Mouse (Mus musculus): ENCODE results near the gene BC017158. TPM values are rescaled to one million over a fixed set of nuclear protein-coding genes. Genes with fewer than 3 reads are reported as not detected.

Gene BC017158
- polyA plus RNA-seq, 1 experiment from 2014 or later = 22.5 TPM

GRCm38 (mm10) chr7:128321260-128321659, 23.3 kb upstream of the BC017158 start:
- no peaks in the 10 kb centered on the region for H3K4me1 ChIP-seq (replicated peaks)
- H3K9ac ChIP-seq (replicated peaks) = no peak overlapping the region
- H3K4me2 ChIP-seq = no peak overlapping the region
- H3K27me3 ChIP-seq = no peaks in the 10 kb centered on the region
- H3K27ac ChIP-seq = no peak overlapping the region
- no peaks in the 10 kb centered on the region for H3K9me3 ChIP-seq
- no peak overlapping the region for H3K4me3 ChIP-seq (replicated peaks)
- H3K36me3 ChIP-seq = no peaks in the 10 kb centered on the region
- ATAC-seq (ENCODE audit: insufficient number of reproducible peaks, insufficient read depth, low FRiP score, low TSS enrichment, low read depth) = no peak
- 46% methylated on average over 7 of the region's 7 CpGs for WGBS

- H3K27me3 ChIP-seq = no peaks in the 10 kb centered on the region
- no peak for ATAC-seq (ENCODE audit: insufficient number of reproducible peaks, insufficient read depth, low FRiP score, low TSS enrichment, low read depth)
- no peaks in the 10 kb centered on the region for H3K36me3 ChIP-seq
- H3K4me3 ChIP-seq (replicated peaks) = no peak overlapping the region
- H3K27ac ChIP-seq = no peak overlapping the region
- no peak overlapping the region for H3K9ac ChIP-seq (replicated peaks)
- H3K4me2 ChIP-seq = no peak overlapping the region
- 80% methylated on average over 2 of the region's 2 CpGs for WGBS
- H3K4me1 ChIP-seq (replicated peaks) = no peaks in the 10 kb centered on the region
- H3K9me3 ChIP-seq = no peaks in the 10 kb centered on the region
These were observed 22.3 kb upstream of the BC017158 start for GRCm38 (mm10) chr7:128320219-128320816.

- ATAC-seq (ENCODE audit: insufficient number of reproducible peaks, insufficient read depth, low FRiP score, low TSS enrichment, low read depth) = no peak
- Histone ChIP-seq H3K9ac (replicated peaks) (no peak overlapping the region), H3K4me3 (replicated peaks) (no peak overlapping the region), H3K27ac (no peak overlapping the region), H3K9me3 (no peaks in the 10 kb centered on the region), H3K36me3 (no peaks in the 10 kb centered on the region), H3K4me1 (replicated peaks) (no peaks in the 10 kb centered on the region), H3K4me2 (no peak overlapping the region), H3K27me3 (no peaks in the 10 kb centered on the region)
- WGBS = 84% methylated on average over 7 of the region's 7 CpGs
These were observed 21.2 kb upstream of the BC017158 start for GRCm38 (mm10) chr7:128319140-128319539.

DNA sequence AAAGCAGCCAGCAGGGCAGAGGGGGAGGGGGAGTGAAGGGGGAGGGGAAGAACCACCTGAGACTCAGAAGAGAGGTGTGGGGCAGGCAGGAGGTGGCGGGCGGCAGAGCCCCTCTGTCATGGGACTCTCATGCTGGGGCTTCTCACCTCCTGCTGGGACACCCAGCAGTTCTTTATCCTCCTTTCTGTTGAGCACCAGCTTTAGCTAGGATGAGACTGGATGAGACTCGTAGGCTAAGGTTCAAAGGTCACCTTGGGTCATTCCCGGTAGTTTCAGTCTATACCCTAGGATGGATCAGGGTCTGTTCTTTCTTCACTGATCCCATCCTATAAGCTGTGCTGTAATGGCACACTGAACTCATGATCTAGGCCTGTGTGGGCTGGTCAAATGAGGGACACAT, 19.0 kb upstream of the BC017158 start:
- H3K9me3 ChIP-seq = no peaks in the 10 kb centered on the region
- H3K4me2 ChIP-seq = no peak overlapping the region
- 69% methylated on average over 4 of the region's 4 CpGs for whole genome bisulfite sequencing

GRCm38 (mm10) chr7:128314491-128314890, 16.5 kb upstream of the BC017158 start:
- Histone ChIP-seq H3K36me3 (no peaks in the 10 kb centered on the region), H3K4me3 (replicated peaks) (no peak overlapping the region), H3K27ac (no peak overlapping the region), H3K4me2 (no peak overlapping the region), H3K9ac (replicated peaks) (no peak overlapping the region), H3K9me3 (no peaks in the 10 kb centered on the region), H3K4me1 (replicated peaks) (no peaks in the 10 kb centered on the region), H3K27me3 (no peaks in the 10 kb centered on the region)
- no peak for ATAC-seq (ENCODE audit: insufficient number of reproducible peaks, insufficient read depth, low FRiP score, low TSS enrichment, low read depth)
- WGBS = 82% methylated on average over 7 of the region's 7 CpGs

More for the DNA sequence above, 19.0 kb upstream of the BC017158 start:
- Histone ChIP-seq H3K36me3 (no peaks in the 10 kb centered on the region), H3K27ac (no peak overlapping the region), H3K4me1 (replicated peaks) (no peaks in the 10 kb centered on the region), H3K9ac (replicated peaks) (no peak overlapping the region), H3K4me3 (replicated peaks) (no peak overlapping the region), H3K27me3 (no peaks in the 10 kb centered on the region)
- no peak for ATAC-seq (ENCODE audit: insufficient number of reproducible peaks, insufficient read depth, low FRiP score, low TSS enrichment, low read depth)

- WGBS = 93% methylated on average over 2 of the region's 2 CpGs
- Histone ChIP-seq H3K4me3 (replicated peaks) (no peak overlapping the region), H3K4me1 (replicated peaks) (no peaks in the 10 kb centered on the region), H3K27ac (no peak overlapping the region), H3K36me3 (no peaks in the 10 kb centered on the region), H3K9me3 (no peaks in the 10 kb centered on the region), H3K27me3 (no peaks in the 10 kb centered on the region), H3K4me2 (no peak overlapping the region), H3K9ac (replicated peaks) (no peak overlapping the region)
- ATAC-seq (ENCODE audit: insufficient number of reproducible peaks, insufficient read depth, low FRiP score, low TSS enrichment, low read depth) = no peak
These were observed 15.6 kb upstream of the BC017158 start for GRCm38 (mm10) chr7:128313601-128314000.

DNA sequence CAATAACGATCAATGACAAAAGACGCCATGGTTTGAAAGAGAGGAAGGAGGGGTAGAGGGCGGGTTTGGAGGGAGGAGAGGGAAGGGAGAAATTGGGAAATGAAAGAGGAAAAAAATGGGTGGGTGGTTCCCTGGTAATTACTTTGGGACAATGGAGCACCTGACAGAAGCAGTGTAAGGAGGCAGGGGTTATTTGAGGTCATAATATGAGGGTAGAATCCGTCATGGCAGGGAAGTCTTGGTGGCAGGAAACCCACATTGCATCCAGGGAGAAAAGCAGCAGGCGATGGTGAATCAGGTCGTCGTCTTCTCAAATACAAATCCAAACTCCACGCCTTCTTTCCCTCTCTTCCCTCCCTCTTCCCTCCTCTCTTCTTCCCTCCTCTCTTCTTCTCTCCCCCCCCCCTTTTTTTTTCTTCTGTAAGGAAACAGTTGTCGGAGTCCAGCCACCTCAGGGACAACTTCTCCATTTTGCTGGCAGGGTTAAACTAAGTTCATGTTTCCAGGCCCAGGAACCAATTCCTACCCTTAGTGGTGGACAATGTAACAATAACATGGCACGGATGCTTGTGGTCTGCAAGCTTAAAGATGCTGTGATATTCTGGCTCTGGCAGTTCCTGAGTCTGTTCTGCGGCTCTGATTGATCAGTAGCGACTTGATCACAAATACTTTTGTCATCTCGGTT, 14.5 kb upstream of the BC017158 start:
- WGBS = 80% methylated on average over 13 of the region's 13 CpGs
- Histone ChIP-seq H3K9me3 (no peaks in the 10 kb centered on the region), H3K27me3 (no peaks in the 10 kb centered on the region), H3K27ac (no peak overlapping the region), H3K36me3 (no peaks in the 10 kb centered on the region), H3K4me1 (replicated peaks) (no peaks in the 10 kb centered on the region), H3K4me2 (no peak overlapping the region), H3K9ac (replicated peaks) (no peak overlapping the region), H3K4me3 (replicated peaks) (no peak overlapping the region)
- ATAC-seq (ENCODE audit: insufficient number of reproducible peaks, insufficient read depth, low FRiP score, low TSS enrichment, low read depth) = no peak

DNA sequence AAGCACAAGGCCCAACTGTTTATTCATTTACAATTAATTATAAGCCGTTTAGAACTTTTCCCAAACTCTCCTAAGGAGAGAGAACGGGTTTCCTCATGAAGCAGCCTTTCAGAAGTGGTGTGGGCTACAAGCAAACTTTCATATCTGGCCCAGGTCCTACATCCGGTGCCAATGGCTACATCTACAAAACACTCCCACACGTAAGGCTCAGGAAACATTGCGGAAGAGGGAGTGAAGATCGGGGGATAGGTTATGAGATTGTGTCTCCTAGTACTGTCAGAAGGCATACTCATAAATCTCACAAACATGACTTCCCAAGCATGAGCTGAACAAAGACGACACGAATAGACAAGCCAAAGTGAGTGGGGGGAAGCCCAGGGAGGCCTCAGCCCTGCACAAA, 13.8 kb upstream of the BC017158 start:
- H3K9ac ChIP-seq (replicated peaks) = no peak overlapping the region
- no peak for ATAC-seq (ENCODE audit: insufficient number of reproducible peaks, insufficient read depth, low FRiP score, low TSS enrichment, low read depth)
- no peaks in the 10 kb centered on the region for H3K4me1 ChIP-seq (replicated peaks)
- 76% methylated on average over 8 of the region's 8 CpGs for WGBS
- H3K36me3 ChIP-seq = no peaks in the 10 kb centered on the region
- no peak overlapping the region for H3K27ac ChIP-seq
- no peaks in the 10 kb centered on the region for H3K9me3 ChIP-seq
- no peaks in the 10 kb centered on the region for H3K27me3 ChIP-seq
- H3K4me3 ChIP-seq (replicated peaks) = no peak overlapping the region
- H3K4me2 ChIP-seq = no peak overlapping the region

DNA sequence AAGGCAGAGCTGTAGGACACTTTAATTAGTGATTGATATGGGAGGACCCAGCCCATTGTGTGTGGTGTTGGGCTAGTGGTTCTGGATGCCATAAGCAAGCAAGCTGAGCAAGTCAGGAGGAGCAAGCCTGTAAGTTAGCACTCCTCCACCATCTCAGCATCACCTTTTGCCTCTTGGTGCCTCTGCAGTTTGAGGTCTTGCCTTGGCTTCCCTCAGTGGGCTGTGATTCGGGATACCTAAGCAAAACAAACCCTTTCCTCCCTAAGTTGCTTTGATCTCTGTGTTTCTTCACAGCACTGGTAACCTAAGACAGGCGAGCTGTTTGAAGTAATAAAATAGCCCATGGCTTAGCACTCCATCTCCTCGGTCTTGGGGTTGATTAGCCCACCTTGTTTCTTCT, 13.3 kb upstream of the BC017158 start:
- H3K27me3 ChIP-seq = no peaks in the 10 kb centered on the region
- H3K4me1 ChIP-seq (replicated peaks) = no peaks in the 10 kb centered on the region
- H3K36me3 ChIP-seq = no peaks in the 10 kb centered on the region
- WGBS = 12% methylated on average over 3 of the region's 3 CpGs
- ATAC-seq (ENCODE audit: insufficient number of reproducible peaks, insufficient read depth, low FRiP score, low TSS enrichment, low read depth) = no peak
- no peak overlapping the region for H3K9ac ChIP-seq (replicated peaks)
- no peak overlapping the region for H3K4me3 ChIP-seq (replicated peaks)
- no peak overlapping the region for H3K4me2 ChIP-seq
- H3K9me3 ChIP-seq = no peaks in the 10 kb centered on the region
- H3K27ac ChIP-seq = no peak overlapping the region

GRCm38 (mm10) chr7:128310229-128310688, 12.3 kb upstream of the BC017158 start:
- no peak for ATAC-seq (ENCODE audit: insufficient number of reproducible peaks, insufficient read depth, low FRiP score, low TSS enrichment, low read depth)
- no peak overlapping the region for H3K9ac ChIP-seq (replicated peaks)
- WGBS = 44% methylated on average over 8 of the region's 8 CpGs
- H3K9me3 ChIP-seq = no peaks in the 10 kb centered on the region
- H3K4me3 ChIP-seq (replicated peaks) = no peak overlapping the region
- no peaks in the 10 kb centered on the region for H3K27me3 ChIP-seq
- no peak overlapping the region for H3K27ac ChIP-seq
- no peaks in the 10 kb centered on the region for H3K36me3 ChIP-seq
- H3K4me2 ChIP-seq = no peak overlapping the region
- no peaks in the 10 kb centered on the region for H3K4me1 ChIP-seq (replicated peaks)

DNA sequence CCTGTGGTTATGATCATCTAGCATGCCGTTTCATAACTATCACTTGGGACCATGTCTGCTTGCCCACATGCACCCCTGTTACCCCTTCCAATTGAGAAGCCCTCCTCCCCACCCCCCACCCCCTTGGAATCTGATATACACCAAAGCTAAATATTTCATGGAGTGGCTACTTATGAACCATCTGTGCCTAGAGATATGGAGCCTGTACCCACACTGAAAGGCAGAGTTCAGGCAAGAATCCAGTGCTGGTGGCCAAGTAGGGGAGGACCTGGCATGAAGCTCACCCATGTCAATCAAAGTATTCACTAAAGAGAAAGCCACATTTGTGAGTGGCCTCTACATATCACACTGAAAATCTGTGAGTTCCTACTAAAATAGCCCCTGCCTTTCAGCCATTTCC, 11.8 kb upstream of the BC017158 start:
- Histone ChIP-seq H3K9me3 (no peaks in the 10 kb centered on the region), H3K9ac (replicated peaks) (no peak overlapping the region), H3K4me2 (no peak overlapping the region), H3K27me3 (no peaks in the 10 kb centered on the region), H3K36me3 (no peaks in the 10 kb centered on the region), H3K4me1 (replicated peaks) (0 out of 2 replicates have a peak, but pooled peaks cover under 1% of the 10 kb centered on the region), H3K4me3 (replicated peaks) (no peak overlapping the region), H3K27ac (no peak overlapping the region)
- 70% methylated on average over 1 of the region's 1 CpGs for WGBS
- ATAC-seq (ENCODE audit: insufficient number of reproducible peaks, insufficient read depth, low FRiP score, low TSS enrichment, low read depth) = no peak

- 77% methylated on average over 3 of the region's 3 CpGs for WGBS
- H3K4me3 ChIP-seq (replicated peaks) = no peak overlapping the region
- H3K27ac ChIP-seq = no peak overlapping the region
- ATAC-seq (ENCODE audit: insufficient number of reproducible peaks, insufficient read depth, low FRiP score, low TSS enrichment, low read depth) = no peak
- H3K36me3 ChIP-seq = no peaks in the 10 kb centered on the region
- no peaks in the 10 kb centered on the region for H3K9me3 ChIP-seq
- H3K9ac ChIP-seq (replicated peaks) = no peak overlapping the region
- H3K27me3 ChIP-seq = no peaks in the 10 kb centered on the region
- peaks cover 6% of the 10 kb centered on the region; the same call in 1 of the 2 replicates for H3K4me1 ChIP-seq (replicated peaks)
- H3K4me2 ChIP-seq = no peak overlapping the region
These were observed 11.2 kb upstream of the BC017158 start for GRCm38 (mm10) chr7:128309216-128309615.

All from limb, embryonic 12.5 days (tissue).